Mouse (Mus musculus) heart, embryonic 13.5 days (tissue): Measurements from ENCODE around the gene Gpc3. TPM values are rescaled to one million over a fixed set of nuclear protein-coding genes. Genes with fewer than 3 reads are reported as not detected.

Source experiments
- ATAC-seq: fragments of 200-750 bp; cut with Nextera tagmentation; 2 replicates; pipeline ENCODE4 v1.8.0; 2017; ENCODE audit warnings: moderate TSS enrichment; ENCODE audit not compliant: insufficient number of reproducible peaks, low FRiP score, low TSS enrichment; ENCODE audit errors: extremely low read depth
- H3K27ac ChIP-seq: fragments of 300-500 bp; sonication (generic); replicated peaks from 2 replicates; pipeline ENCODE4 v1.5.1; 2015; ENCODE audit warnings: moderate library complexity, mild to moderate bottlenecking, inconsistent platforms
- H3K27me3 ChIP-seq: fragments of 300-500 bp; sonication (generic); replicated peaks from 2 replicates; pipeline ENCODE4 v1.6.1; 2015; ENCODE audit warnings: mild to moderate bottlenecking, inconsistent platforms
- H3K36me3 ChIP-seq: fragments of 300-500 bp; sonication (generic); 2 replicates; pipeline ENCODE4 v1.6.1; 2015; ENCODE audit warnings: mild to moderate bottlenecking, inconsistent platforms
- H3K4me1 ChIP-seq: fragments of 300-500 bp; sonication (generic); 2 replicates; pipeline ENCODE4 v1.6.1; 2015; ENCODE audit warnings: inconsistent platforms
- H3K4me2 ChIP-seq: fragments of 300-500 bp; sonication (generic); 2 replicates; pipeline ENCODE4 v1.6.1; 2015; ENCODE audit warnings: inconsistent platforms, mild to moderate bottlenecking, moderate library complexity
- H3K4me3 ChIP-seq: fragments of 300-500 bp; sonication (generic); 2 replicates; pipeline ENCODE4 v1.5.1; 2015; ENCODE audit warnings: moderate library complexity, mild to moderate bottlenecking, inconsistent platforms
- H3K9ac ChIP-seq: fragments of 300-500 bp; sonication (generic); 2 replicates; pipeline ENCODE4 v1.6.1; 2015; ENCODE audit warnings: inconsistent platforms, mild to moderate bottlenecking, moderate library complexity
- H3K9me3 ChIP-seq: fragments of 300-500 bp; sonication (generic); 2 replicates; pipeline ENCODE4 v1.6.1; 2016; ENCODE audit warnings: inconsistent platforms
- WGBS: fragments of 180-500 bp; shearing (Covaris S2); methylation state at CpG from one replicate; pipeline ENCODE4 v1.1.7; 2015; ENCODE audit warnings: mixed read lengths; 5-methylcytosine and 5-hydroxymethylcytosine counted together
- polyA plus RNA-seq: library from polyadenylated mRNA; unstranded; fragments of >200 nt; fragmentation: Nextera tagmentation; extraction: Ambion mirVana; gene quantifications from 2 replicates; pipeline ENCODE4 v1.2.1, GENCODE M21; 2015

Gene Gpc3
- polyA plus RNA-seq: 511 and 538 TPM in 2 replicates

GRCm38 (mm10) chrX:52613328-52614030 lies at the start of gene Gpc3:
TSS of gene Gpc3 (minus strand) at chrX:52613950.
- H3K9me3 ChIP-seq: no peaks in the 10 kb centered on the region
- H3K4me2 ChIP-seq: peak within 1 kb of the TSS; percentile 72
- 15% methylated on average over 48 of the region's 48 CpGs for WGBS
- peak within 1 kb of the TSS; percentile 82 for H3K27ac ChIP-seq
- H3K4me1 ChIP-seq: peaks cover 36% of the 10 kb centered on the region
- H3K4me3 ChIP-seq: peak within 1 kb of the TSS; percentile 66
- peaks cover 8% of the 10 kb centered on the region; the same call in 1 of the 2 replicates for H3K27me3 ChIP-seq
- H3K9ac ChIP-seq: peak within 1 kb of the TSS; percentile 85
- peak; percentile 45; the same call in 1 of the 2 replicates for ATAC-seq
- H3K36me3 ChIP-seq: no peaks in the 10 kb centered on the region

- peak overlapping the region; percentile 47 for H3K9ac ChIP-seq
- H3K4me3 ChIP-seq: no peak overlapping the region
- no peaks in the 10 kb centered on the region for H3K9me3 ChIP-seq
- H3K4me2 ChIP-seq: peak overlapping the region; percentile 38
- no peaks in the 10 kb centered on the region for H3K27me3 ChIP-seq
- ATAC-seq: no peak
- WGBS: 20% methylated on average over 10 of the region's 10 CpGs
- no peaks in the 10 kb centered on the region for H3K36me3 ChIP-seq
- H3K4me1 ChIP-seq: peaks cover 21% of the 10 kb centered on the region
- H3K27ac ChIP-seq: peak overlapping the region; percentile 88
Observed at GRCm38 (mm10) chrX:52651975-52652374, 38.2 kb upstream of the Gpc3 start.

- no peaks in the 10 kb centered on the region for H3K27me3 ChIP-seq
- H3K4me1 ChIP-seq: peaks cover 21% of the 10 kb centered on the region
- H3K36me3 ChIP-seq: no peaks in the 10 kb centered on the region
- no peak for ATAC-seq
- no peaks in the 10 kb centered on the region for H3K9me3 ChIP-seq
- H3K27ac ChIP-seq: peak overlapping the region; percentile 88
- H3K4me2 ChIP-seq: peak overlapping the region; percentile 38
- WGBS: 10% methylated on average over 9 of the region's 9 CpGs
- H3K4me3 ChIP-seq: no peak overlapping the region
- H3K9ac ChIP-seq: peak overlapping the region; percentile 47
Observed at GRCm38 (mm10) chrX:52651472-52651948, 37.8 kb upstream of the Gpc3 start.

GRCm38 (mm10) chrX:52648910-52649785 lies 35.4 kb upstream of the Gpc3 start:
- Histone ChIP-seq H3K9ac (peak overlapping the region; percentile 64), H3K36me3 (no peaks in the 10 kb centered on the region), H3K27me3 (no peaks in the 10 kb centered on the region), H3K4me2 (peak overlapping the region; percentile 56), H3K4me3 (peak overlapping the region; percentile 16), H3K9me3 (no peaks in the 10 kb centered on the region), H3K27ac (peak overlapping the region; percentile 56), H3K4me1 (peaks cover 27% of the 10 kb centered on the region)
- ATAC-seq: no peak
- WGBS: 29% methylated on average over 19 of the region's 19 CpGs

- H3K9me3 ChIP-seq: no peaks in the 10 kb centered on the region
- H3K4me3 ChIP-seq: no peak overlapping the region
- ATAC-seq: no peak
- no peak overlapping the region for H3K9ac ChIP-seq
- H3K27ac ChIP-seq: peak overlapping the region; percentile 39; the same call in 1 of the 2 replicates
- H3K4me2 ChIP-seq: no peak overlapping the region
- H3K36me3 ChIP-seq: no peaks in the 10 kb centered on the region
- H3K4me1 ChIP-seq: peaks cover 25% of the 10 kb centered on the region
- 56% methylated on average over 7 of the region's 7 CpGs for WGBS
- H3K27me3 ChIP-seq: no peaks in the 10 kb centered on the region
Observed at GRCm38 (mm10) chrX:52644393-52644792, 30.6 kb upstream of the Gpc3 start.

GRCm38 (mm10) chrX:52643350-52643749 lies 29.6 kb upstream of the Gpc3 start:
- H3K4me3 ChIP-seq: no peak overlapping the region
- H3K36me3 ChIP-seq: no peaks in the 10 kb centered on the region
- no peak overlapping the region for H3K4me2 ChIP-seq
- peaks cover 20% of the 10 kb centered on the region for H3K4me1 ChIP-seq
- no peak overlapping the region for H3K9ac ChIP-seq
- H3K9me3 ChIP-seq: no peaks in the 10 kb centered on the region
- peak overlapping the region; percentile 52; the same call in 1 of the 2 replicates for H3K27ac ChIP-seq
- no peak for ATAC-seq
- H3K27me3 ChIP-seq: no peaks in the 10 kb centered on the region
- 32% methylated on average over 2 of the region's 2 CpGs for WGBS

GRCm38 (mm10) chrX:52642126-52642525 lies 28.4 kb upstream of the Gpc3 start:
- WGBS: 79% methylated on average over 2 of the region's 2 CpGs
- Histone ChIP-seq H3K27ac (no peak overlapping the region), H3K4me1 (peaks cover 20% of the 10 kb centered on the region), H3K27me3 (no peaks in the 10 kb centered on the region), H3K9me3 (no peaks in the 10 kb centered on the region), H3K9ac (no peak overlapping the region), H3K36me3 (no peaks in the 10 kb centered on the region), H3K4me2 (no peak overlapping the region), H3K4me3 (no peak overlapping the region)
- ATAC-seq: no peak

GRCm38 (mm10) chrX:52637419-52637818 lies 23.7 kb upstream of the Gpc3 start:
- no peak for ATAC-seq

GRCm38 (mm10) chrX:52633976-52634375 lies 20.2 kb upstream of the Gpc3 start:
- Histone ChIP-seq H3K4me2 (no peak overlapping the region), H3K4me1 (peaks cover 30% of the 10 kb centered on the region), H3K36me3 (no peaks in the 10 kb centered on the region), H3K9ac (no peak overlapping the region), H3K9me3 (no peaks in the 10 kb centered on the region), H3K27ac (no peak overlapping the region), H3K27me3 (no peaks in the 10 kb centered on the region), H3K4me3 (no peak overlapping the region)
- ATAC-seq: no peak
- 73% methylated on average over 6 of the region's 6 CpGs for WGBS

More at GRCm38 (mm10) chrX:52637419-52637818, 23.7 kb upstream of the Gpc3 start:
- Histone ChIP-seq H3K9me3 (no peaks in the 10 kb centered on the region), H3K4me3 (no peak overlapping the region), H3K4me1 (peaks cover 4% of the 10 kb centered on the region), H3K9ac (no peak overlapping the region), H3K36me3 (no peaks in the 10 kb centered on the region), H3K4me2 (no peak overlapping the region), H3K27ac (no peak overlapping the region), H3K27me3 (no peaks in the 10 kb centered on the region)

GRCm38 (mm10) chrX:52632688-52633324 lies 19.1 kb upstream of the Gpc3 start:
- no peak overlapping the region for H3K27ac ChIP-seq
- H3K4me2 ChIP-seq: peak overlapping the region; percentile 27; the same call in 1 of the 2 replicates
- H3K27me3 ChIP-seq: no peaks in the 10 kb centered on the region
- H3K9ac ChIP-seq: no peak overlapping the region
- no peak overlapping the region for H3K4me3 ChIP-seq
- peaks cover 36% of the 10 kb centered on the region for H3K4me1 ChIP-seq
- no peak for ATAC-seq
- H3K36me3 ChIP-seq: no peaks in the 10 kb centered on the region
- no peaks in the 10 kb centered on the region for H3K9me3 ChIP-seq
- 21% methylated on average over 7 of the region's 7 CpGs for WGBS
